Comparison of ENCODE assay signal across 9 mouse cellular contexts in genomic region chr9:9899070-9899469, GRCm38 (mm10).
DNase-seq lines count a peak whose midpoint lies in the region; ATAC-seq and TF ChIP-seq lines count a peak whose summit lies in the region.
"Had no signal": no experiment of that assay in that cellular context is flagged by ENCODE, and none has a peak within 500 bp of the region (broad histone marks: within the 10 kb centered on the region; RNA-seq: fewer than 3 reads in every experiment).

No protein-coding gene starts in this region.

- H3K27me3 ChIP-seq in neural tube, embryonic 13.5 days, result no peaks in the 10 kb centered on the region
- no peaks in the 10 kb centered on the region for H3K27me3 ChIP-seq in forebrain, postnatal 0 days (ENCODE audit: insufficient read depth, low read length)
- H3K27me3 ChIP-seq: stomach, embryonic 15.5 days had no signal

- H3K4me2 ChIP-seq in neural tube, embryonic 13.5 days, result no peak overlapping the region
- no peak overlapping the region for H3K4me2 ChIP-seq in forebrain, postnatal 0 days (ENCODE audit: low read depth)
- H3K4me2 ChIP-seq: stomach, embryonic 15.5 days had no signal

- no peak for TF ChIP-seq CTCF in forebrain, postnatal 0 days (IDR thresholded peaks at IDR 0.05; ENCODE audit: low read depth)
- no peak for TF ChIP-seq CTCF in left cerebral cortex, adult 2 months (IDR thresholded peaks at IDR 0.05)

- no peak overlapping the region for H3K4me3 ChIP-seq in neural tube, embryonic 13.5 days
- no peak overlapping the region for H3K4me3 ChIP-seq in forebrain, postnatal 0 days (ENCODE audit: low read depth, low read length)
- H3K4me3 ChIP-seq in left cerebral cortex, adult 2 months, result no peak overlapping the region
- H3K4me3 ChIP-seq: stomach, embryonic 15.5 days had no signal

- 48% methylated on average over 5 of the region's 5 CpGs for WGBS in neural tube, embryonic 13.5 days
- 13% methylated on average over 5 of the region's 5 CpGs for WGBS in forebrain, postnatal 0 days

- H3K4me1 ChIP-seq in neural tube, embryonic 13.5 days (replicated peaks), result no peaks in the 10 kb centered on the region
- H3K4me1 ChIP-seq in forebrain, postnatal 0 days (ENCODE audit: insufficient read depth), result no peaks in the 10 kb centered on the region
- H3K4me1 ChIP-seq: stomach, embryonic 15.5 days had no signal

- H3K9me3 ChIP-seq in neural tube, embryonic 13.5 days, result no peaks in the 10 kb centered on the region
- no peaks in the 10 kb centered on the region for H3K9me3 ChIP-seq in forebrain, postnatal 0 days (ENCODE audit: low read length)
- H3K9me3 ChIP-seq: stomach, embryonic 15.5 days had no signal

- intact Hi-C loops in left cerebral cortex, adult 2 months (cut with DNase I), result no loop called here

- no peak for DNase-seq in neural tube, embryonic 10.5 days (ENCODE audit: extremely low spot score, low spot score)
- peak; percentile 74 for DNase-seq in forebrain, postnatal 0 days
- peak; percentile 36 to 46 for DNase-seq in left cerebral cortex, adult 2 months (ENCODE audit: extremely low spot score in 1 of 2, low spot score in 2 of 2)
- peak; percentile 43 for DNase-seq in right cerebral cortex, postnatal 4 days
- DNase-seq in spleen, postnatal 4 days (ENCODE audit: low spot score in 2 of 2), result no peak
- no peak for DNase-seq in adrenal gland, adult 2 months
- DNase-seq in thymus, postnatal 10 days (ENCODE audit: low spot score in 2 of 2), result no peak

- peak; percentile 67 for ATAC-seq in neural tube, embryonic 13.5 days (ENCODE audit: low read depth)
- ATAC-seq in forebrain, postnatal 0 days, result peak; percentile 83

- no peaks in the 10 kb centered on the region for H3K36me3 ChIP-seq in neural tube, embryonic 13.5 days
- H3K36me3 ChIP-seq in forebrain, postnatal 0 days (ENCODE audit: insufficient read depth), result no peaks in the 10 kb centered on the region
- H3K36me3 ChIP-seq: stomach, embryonic 15.5 days had no signal

- H3K27ac ChIP-seq in neural tube, embryonic 13.5 days (replicated peaks), result no peak overlapping the region
- no peak overlapping the region for H3K27ac ChIP-seq in forebrain, postnatal 0 days (ENCODE audit: low read depth, low read length)
- no peak overlapping the region for H3K27ac ChIP-seq in left cerebral cortex, adult 2 months
- H3K27ac ChIP-seq: stomach, embryonic 15.5 days had no signal

- H3K9ac ChIP-seq in neural tube, embryonic 13.5 days, result no peak overlapping the region
- no peak overlapping the region for H3K9ac ChIP-seq in forebrain, postnatal 0 days
- H3K9ac ChIP-seq: stomach, embryonic 15.5 days had no signal

Comparison
In these comparisons a context has a peak if more than half of its experiments do, and no peak if none do; other contexts are left out.
1. DNase-seq: peak in forebrain, postnatal 0 days (single experiment), left cerebral cortex, adult 2 months (2 of 2) and right cerebral cortex, postnatal 4 days (single experiment); none in neural tube, embryonic 10.5 days (single experiment), spleen, postnatal 4 days (0 of 2), adrenal gland, adult 2 months (single experiment) and thymus, postnatal 10 days (0 of 2).